Mouse (Mus musculus): ENCODE data around the gene Ckm. TPM values are rescaled to one million over a fixed set of nuclear protein-coding genes. Genes with fewer than 3 reads are reported as not detected.
A peak's percentile ranks its signal among the peaks of the same experiment; 100 is the strongest.

Gene Ckm
- total and polyA plus RNA-seq, 3 experiments, result 0.08 to 0.47 TPM; not detected in 1

GRCm38 (mm10) chr7:19403731-19404296 lies 762 bp upstream of the Ckm start, which contains the start of gene Klc3:
TSS of gene Klc3 (minus strand) at chr7:19404104.
- peaks cover 69% of the 10 kb centered on the region for H3K27me3 ChIP-seq (replicated peaks)
- H3K4me3 ChIP-seq (replicated peaks in 1 of 3; ENCODE audit: low read depth in 2 of 3, low read length in 2 of 3, poor library complexity in 1 of 3), result peak within 1 kb of the TSS in 2 of 3 experiments; percentile 39 to 57
- peak; percentile 74 for DNase-seq (ENCODE audit: extremely low read depth)
- H3K27ac ChIP-seq (ENCODE audit: insufficient read depth, low read depth), result no peak within 1 kb of the TSS
- in situ Hi-C loops (cut with MboI; ENCODE audit: low pct_ligation_motif_present, low pct_unique_long_range_greater_than_20kb, low sequenced_read_pairs), result loop anchor here (25.0 kb wide), 2 partner anchors 158 to 458 kb away; partner anchors contain the start of genes Ceacam16, Gm19345 and Ppp1r37
- dilution Hi-C loops (cut with MboI; ENCODE audit: extremely low pct_ligation_motif_present, extremely low pct_unique_long_range_greater_than_20kb, low sequenced_read_pairs), result no loop called here
- H3K9ac ChIP-seq (ENCODE audit: insufficient read depth, low read depth), result no peak within 1 kb of the TSS
- peaks cover 16% of the 10 kb centered on the region for H3K9me3 ChIP-seq (replicated peaks; ENCODE audit: low read length)
- peak within 1 kb of the TSS; percentile 80 for H3K4me2 ChIP-seq (ENCODE audit: insufficient read depth, low read depth, poor library complexity, severe bottlenecking)
- peaks cover 2 to 18% of the 10 kb centered on the region in 2 experiments; a peak in 3 of 4 replicates for H3K4me1 ChIP-seq (ENCODE audit: control insufficient read depth in 1 of 2, insufficient read depth in 2 of 2)
- TF ChIP-seq MAFK (IDR thresholded peaks at IDR 0.05; ENCODE audit: insufficient replicate concordance, low read length), result no peak
- no peak for TF ChIP-seq MEF2A (IDR thresholded peaks at IDR 0.05; ENCODE audit: borderline replicate concordance, low read depth, low read length)
- TF ChIP-seq ZKSCAN1 (IDR thresholded peaks at IDR 0.05; ENCODE audit: borderline replicate concordance, low read depth, low read length), result no peak
- peak; percentile 26; the same call in 1 of the 2 replicates for TF ChIP-seq ELF1 (IDR thresholded peaks at IDR 0.05; ENCODE audit: low read depth, low read length)
- no peak for TF ChIP-seq CHD1 (IDR thresholded peaks at IDR 0.05; ENCODE audit: low read depth, low read length)
- no peak for TF ChIP-seq E2F4 (IDR thresholded peaks at IDR 0.05; ENCODE audit: insufficient replicate concordance, low read depth, low read length)
- peak; percentile 48; the same call in 1 of the 2 replicates for TF ChIP-seq TCF12 (IDR thresholded peaks at IDR 0.05; ENCODE audit: low read depth, low read length)
- TF ChIP-seq USF1 (IDR thresholded peaks at IDR 0.05; ENCODE audit: low read depth, low read length), result no peak
- no peak for TF ChIP-seq ZC3H11A (IDR thresholded peaks at IDR 0.05; ENCODE audit: low read depth, low read length)
- TF ChIP-seq CTCF (conservative IDR thresholded peaks at IDR 0.05 in 1 of 2, IDR thresholded peaks at IDR 0.05 in 1 of 2; ENCODE audit: low read depth in 2 of 2, low read length in 2 of 2), result no peak
- no peak for TF ChIP-seq NELFE (IDR thresholded peaks at IDR 0.05; ENCODE audit: low read depth, low read length)
- TF ChIP-seq IRF4 (IDR thresholded peaks at IDR 0.05; ENCODE audit: low read depth, low read length), result peak; percentile 41; the same call in 1 of the 2 replicates
- no peak for TF ChIP-seq MAZ (IDR thresholded peaks at IDR 0.05; ENCODE audit: low read depth, low read length)
- peak; percentile 80 for TF ChIP-seq NRF1 (IDR thresholded peaks at IDR 0.05; ENCODE audit: low read depth, low read length)
- no peak for TF ChIP-seq POLR2AphosphoS2 (IDR thresholded peaks at IDR 0.05; ENCODE audit: low read depth, low read length)
- no peak for TF ChIP-seq HCFC1 (IDR thresholded peaks at IDR 0.05; ENCODE audit: low read depth, low read length)
- TF ChIP-seq KAT2A (IDR thresholded peaks at IDR 0.05; ENCODE audit: insufficient replicate concordance, low read length), result no peak
- no peak for TF ChIP-seq RCOR1 (conservative IDR thresholded peaks at IDR 0.05; ENCODE audit: low read depth, low read length)
- TF ChIP-seq BHLHE40 (IDR thresholded peaks at IDR 0.05; ENCODE audit: low read depth, low read length), result peak; percentile 44
- no peak for TF ChIP-seq EP300 (IDR thresholded peaks at IDR 0.05; ENCODE audit: low read length)
- H3K79me2 ChIP-seq (replicated peaks; ENCODE audit: control insufficient read depth, extremely low read depth, insufficient read depth, poor library complexity, severe bottlenecking), result no peaks in the 10 kb centered on the region
- H3K36me3 ChIP-seq (replicated peaks in 1 of 2; ENCODE audit: control insufficient read depth in 1 of 2, insufficient read depth in 1 of 2, low read length in 1 of 2), result no peaks in the 10 kb centered on the region
